Mouse (Mus musculus): ENCODE measurements at regions not wholly inside any gene's neighbourhood (a gene's known extent, or its start where the extent isn't known, plus 50 kb on each side); places are given as distances from the start of the nearest gene placed in this dataset.

GRCm38 (mm10) chr4:93986189-93986588 is 570.2 kb upstream of the Gm10306 start:
- DNase-seq (ENCODE audit: low read depth), result no peak

- peak; percentile 18 for DNase-seq (ENCODE audit: low read depth)
These were observed 566.0 kb upstream of the Gm10306 start for GRCm38 (mm10) chr4:93990273-93990869.

GRCm38 (mm10) chr4:94005818-94006217 is 550.5 kb upstream of the Gm10306 start:
- DNase-seq (ENCODE audit: low read depth), result peak; percentile 16

- DNase-seq (ENCODE audit: low read depth), result peak; percentile 91
These were observed 549.1 kb upstream of the Gm10306 start for GRCm38 (mm10) chr4:94007088-94007768.

GRCm38 (mm10) chr4:94015713-94016112 is 540.6 kb upstream of the Gm10306 start:
- DNase-seq (ENCODE audit: low read depth), result no peak

GRCm38 (mm10) chr4:94017702-94018101 is 538.6 kb upstream of the Gm10306 start:
- peak; percentile 29 for DNase-seq (ENCODE audit: low read depth)

GRCm38 (mm10) chr4:94049629-94050310 is 506.6 kb upstream of the Gm10306 start:
- peak; percentile 52 for DNase-seq (ENCODE audit: low read depth)

GRCm38 (mm10) chr4:94052249-94053162 is 503.8 kb upstream of the Gm10306 start:
- DNase-seq (ENCODE audit: low read depth), result no peak

- DNase-seq (ENCODE audit: low read depth), result no peak
These were observed 483.0 kb upstream of the Gm10306 start for GRCm38 (mm10) chr4:94073178-94073870.

GRCm38 (mm10) chr4:94082839-94083238 is 473.5 kb upstream of the Gm10306 start:
- no peak for DNase-seq (ENCODE audit: low read depth)

GRCm38 (mm10) chr4:94094379-94094778 is 462.0 kb upstream of the Gm10306 start:
- peak; percentile 91 for DNase-seq (ENCODE audit: low read depth)

GRCm38 (mm10) chr4:94106941-94107340 is 449.4 kb upstream of the Gm10306 start:
- DNase-seq (ENCODE audit: low read depth), result no peak

GRCm38 (mm10) chr4:94116881-94117280 is 439.5 kb upstream of the Gm10306 start:
- no peak for DNase-seq (ENCODE audit: low read depth)

- DNase-seq (ENCODE audit: low read depth), result peak; percentile 8
These were observed 432.2 kb upstream of the Gm10306 start for GRCm38 (mm10) chr4:94124177-94124576.

GRCm38 (mm10) chr4:94137921-94138320 is 418.4 kb upstream of the Gm10306 start:
- DNase-seq (ENCODE audit: low read depth), result no peak

- no peak for DNase-seq (ENCODE audit: low read depth)
These were observed 411.2 kb upstream of the Gm10306 start for GRCm38 (mm10) chr4:94144901-94145801.

- DNase-seq (ENCODE audit: low read depth), result peak; percentile 19
These were observed 408.3 kb upstream of the Gm10306 start for GRCm38 (mm10) chr4:94147964-94148533.

GRCm38 (mm10) chr4:94149056-94149455 is 407.3 kb upstream of the Gm10306 start:
- DNase-seq (ENCODE audit: low read depth), result no peak

GRCm38 (mm10) chr4:94160620-94161019 is 395.7 kb upstream of the Gm10306 start:
- peak; percentile 62 for DNase-seq (ENCODE audit: low read depth)

- DNase-seq (ENCODE audit: low read depth), result peak; percentile 18
These were observed 383.2 kb upstream of the Gm10306 start for GRCm38 (mm10) chr4:94173096-94173495.

Measured in NIH3T3 (cell line).